Mouse (Mus musculus) kidney, postnatal 10 days (tissue): ENCODE data around the gene Tnnt3.

ENCODE experiments used
- DNase-seq: peaks from one replicate; pipeline ENCODE4 v3.0.0; 2021; ENCODE audit warnings: mixed read lengths

Gene Tnnt3

GRCm38 (mm10) chr7:142509518-142509917 is 10.9 kb downstream of the Tnnt3 start:
- no peak for DNase-seq

GRCm38 (mm10) chr7:142510021-142510777 is 11.6 kb downstream of the Tnnt3 start:
- peak; percentile 45 for DNase-seq

GRCm38 (mm10) chr7:142514048-142514447 is 15.4 kb downstream of the Tnnt3 start:
- DNase-seq = no peak

GRCm38 (mm10) chr7:142516221-142516978 is 17.8 kb downstream of the Tnnt3 start:
- peak; percentile 57 for DNase-seq

GRCm38 (mm10) chr7:142517531-142517930 is 18.9 kb downstream of the Tnnt3 start:
- no peak for DNase-seq

GRCm38 (mm10) chr7:142520331-142520730 is 21.7 kb downstream of the Tnnt3 start:
- DNase-seq = no peak

GRCm38 (mm10) chr7:142522352-142522751 is 23.7 kb downstream of the Tnnt3 start:
- DNase-seq = peak; percentile 69

- no peak for DNase-seq
Observed at GRCm38 (mm10) chr7:142523200-142523990, 24.8 kb downstream of the Tnnt3 start.

- no peak for DNase-seq
Observed at GRCm38 (mm10) chr7:142525342-142526178, 26.9 kb downstream of the Tnnt3 start.

- DNase-seq = no peak
Observed at GRCm38 (mm10) chr7:142529350-142529749, 30.7 kb downstream of the Tnnt3 start.

- no peak for DNase-seq
Observed at GRCm38 (mm10) chr7:142531973-142532521, 33.4 kb downstream of the Tnnt3 start.

- no peak for DNase-seq
Observed at GRCm38 (mm10) chr7:142532671-142533058, 34.0 kb downstream of the Tnnt3 start, which contains the start of gene Mrpl23. Gene Mrpl23, plus strand, starts transcription at chr7:142532686.

- peak; percentile 92 for DNase-seq
Observed at GRCm38 (mm10) chr7:142533059-142533855, 34.6 kb downstream of the Tnnt3 start.

- DNase-seq = no peak
Observed at GRCm38 (mm10) chr7:142535116-142535515, 36.5 kb downstream of the Tnnt3 start.

GRCm38 (mm10) chr7:142535832-142536231 is 37.2 kb downstream of the Tnnt3 start:
- no peak for DNase-seq

- DNase-seq = no peak
Observed at GRCm38 (mm10) chr7:142537181-142537580, 38.5 kb downstream of the Tnnt3 start.

GRCm38 (mm10) chr7:142537879-142538278 is 39.2 kb downstream of the Tnnt3 start:
- DNase-seq = peak; percentile 86

GRCm38 (mm10) chr7:142538291-142538690 is 39.7 kb downstream of the Tnnt3 start:
- DNase-seq = no peak

- DNase-seq = no peak
Observed at GRCm38 (mm10) chr7:142538766-142539165, 40.1 kb downstream of the Tnnt3 start.

- no peak for DNase-seq
Observed at GRCm38 (mm10) chr7:142539828-142540227, 41.2 kb downstream of the Tnnt3 start.

GRCm38 (mm10) chr7:142542771-142543303 is 44.2 kb downstream of the Tnnt3 start:
- DNase-seq = peak; percentile 41
